ENCODE assay signal across 9 mouse cellular contexts in the genomic region with DNA sequence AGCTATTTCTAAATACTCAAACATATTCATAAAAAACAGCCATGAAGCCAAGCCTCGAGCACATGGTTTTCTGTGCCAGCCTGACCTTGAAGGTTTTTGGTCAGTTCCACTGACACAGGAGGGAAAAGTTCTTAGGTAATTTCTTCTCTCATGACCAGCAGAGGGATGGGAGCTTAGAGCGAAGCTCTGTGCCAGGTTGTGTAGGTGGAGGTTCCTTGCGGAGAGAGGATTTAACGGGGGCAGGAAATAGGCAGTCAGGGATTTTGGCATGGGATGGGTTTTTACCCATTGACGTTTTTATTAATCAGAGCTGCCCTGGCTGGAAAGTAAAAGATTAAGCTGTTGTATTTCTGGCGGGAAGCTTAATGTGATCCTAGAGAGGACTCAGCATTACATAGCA.
"Had no signal": no experiment of that assay in that cellular context is flagged by ENCODE, and none has a peak within 500 bp of the region (broad histone marks: within the 10 kb centered on the region; RNA-seq: fewer than 3 reads in every experiment).

No protein-coding gene starts in this region.

- DNase-seq: lung, adult 18-20 months; lung, embryonic 14.5 days; lung, postnatal 10 days; lung, postnatal 4 days; midbrain, embryonic 14.5 days; right cerebral cortex, postnatal 14 days; thymus, postnatal 14 days; thymus, postnatal 36 days had no signal

- ATAC-seq: midbrain, embryonic 16.5 days had no signal
